Mouse (Mus musculus) naive thymus-derived CD4-positive, alpha-beta T cell, adult 2 months (primary cell): ENCODE data around the gene Gm12695.

Source experiments
- DNase-seq: peaks from one replicate; pipeline ENCODE4 v3.0.0-alpha.2; 2011; ENCODE audit warnings: low read depth

The Gm12695 gene

DNA sequence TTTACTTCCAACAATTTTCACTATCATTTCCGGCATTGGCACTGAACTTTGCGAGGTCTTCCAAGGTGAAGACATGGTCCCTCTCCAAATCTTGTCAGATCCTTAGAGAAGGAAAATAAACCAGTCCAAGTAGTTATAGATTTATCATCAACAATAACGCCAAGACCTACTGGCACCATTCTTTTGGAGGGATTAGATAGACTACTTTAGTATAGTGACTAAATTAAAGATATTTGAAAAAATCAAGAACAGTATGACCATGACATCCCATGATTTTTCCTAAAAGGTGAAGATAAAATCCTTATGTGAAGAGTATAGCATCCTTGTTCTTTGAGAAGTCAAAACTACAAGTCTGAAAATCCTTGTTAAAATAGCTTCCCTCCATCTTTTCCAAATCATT, at the start of gene Gm12695:
Gene Gm12695 (minus strand): TSS at position 101 of the 400 bp plus-strand sequence.
- no peak for DNase-seq

DNA sequence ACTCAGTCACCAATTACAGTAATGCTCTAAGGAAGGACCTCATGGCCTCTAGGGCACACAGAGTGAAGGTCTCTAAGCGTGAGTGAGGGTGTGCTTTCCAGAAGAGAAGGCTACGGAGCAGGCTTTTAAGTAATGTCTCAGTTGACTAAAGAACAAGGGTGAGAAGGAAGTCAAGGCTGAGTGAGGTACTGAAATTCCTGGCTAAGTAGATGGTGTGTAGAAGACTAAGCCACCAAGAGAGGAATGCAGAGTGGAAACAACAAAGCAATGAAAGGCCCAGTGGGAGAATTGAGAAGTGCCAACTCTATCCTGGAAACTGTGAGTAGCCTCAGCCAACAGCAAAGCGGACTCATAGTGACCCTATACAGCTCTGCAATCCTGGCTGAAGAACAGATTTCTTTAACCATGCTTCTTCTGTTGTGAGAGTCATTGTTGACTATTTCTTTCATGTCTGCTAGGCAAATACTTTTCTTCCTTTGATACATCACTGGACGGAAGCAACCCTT, 40.6 kb upstream of the Gm12695 start:
- no peak for DNase-seq

DNA sequence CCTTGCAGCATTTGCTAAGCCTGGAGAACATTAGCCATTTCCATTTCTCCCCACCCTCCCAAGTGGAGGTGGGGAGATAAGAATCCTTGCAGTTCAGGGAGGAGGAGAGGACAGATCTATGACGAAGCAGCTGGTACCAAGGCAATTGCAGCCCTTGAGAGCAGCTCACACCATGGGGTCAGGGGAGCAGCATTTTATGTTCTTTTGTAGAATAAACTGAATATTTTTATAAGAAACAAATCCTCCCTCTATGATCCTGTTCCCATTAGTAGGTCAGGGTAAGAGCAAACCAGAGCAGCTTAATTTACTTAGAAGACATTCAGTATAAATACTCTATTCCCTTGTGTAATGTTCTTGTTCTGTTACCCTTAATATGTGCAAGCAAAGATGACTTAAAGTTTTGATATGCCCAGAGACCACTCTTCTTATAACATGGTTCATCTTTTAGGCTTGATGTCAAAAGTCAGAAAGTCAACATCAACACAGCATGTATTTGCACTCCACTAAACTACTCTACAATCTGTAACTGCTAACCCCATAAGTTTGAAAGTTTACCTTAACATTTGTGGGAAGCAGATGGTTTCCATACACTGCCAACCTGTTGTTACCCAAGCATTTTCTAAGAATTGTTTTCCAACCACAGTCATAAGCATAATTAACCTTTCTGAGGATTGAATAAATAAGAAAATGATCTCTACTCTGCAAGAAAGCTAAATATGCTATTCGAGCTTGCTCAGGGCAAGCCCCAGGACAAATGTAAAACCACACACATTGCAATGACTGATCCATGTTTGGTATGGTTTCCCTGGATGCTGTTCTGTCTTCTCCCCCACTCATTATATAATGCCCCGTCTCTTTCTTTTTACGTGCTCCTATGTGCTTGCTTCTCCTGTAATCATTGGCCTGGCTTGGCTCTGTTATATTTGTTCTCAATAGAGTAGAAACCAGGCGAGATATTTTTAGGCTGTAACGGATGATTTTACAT, 22.1 kb upstream of the Gm12695 start:
- DNase-seq: no peak

DNA sequence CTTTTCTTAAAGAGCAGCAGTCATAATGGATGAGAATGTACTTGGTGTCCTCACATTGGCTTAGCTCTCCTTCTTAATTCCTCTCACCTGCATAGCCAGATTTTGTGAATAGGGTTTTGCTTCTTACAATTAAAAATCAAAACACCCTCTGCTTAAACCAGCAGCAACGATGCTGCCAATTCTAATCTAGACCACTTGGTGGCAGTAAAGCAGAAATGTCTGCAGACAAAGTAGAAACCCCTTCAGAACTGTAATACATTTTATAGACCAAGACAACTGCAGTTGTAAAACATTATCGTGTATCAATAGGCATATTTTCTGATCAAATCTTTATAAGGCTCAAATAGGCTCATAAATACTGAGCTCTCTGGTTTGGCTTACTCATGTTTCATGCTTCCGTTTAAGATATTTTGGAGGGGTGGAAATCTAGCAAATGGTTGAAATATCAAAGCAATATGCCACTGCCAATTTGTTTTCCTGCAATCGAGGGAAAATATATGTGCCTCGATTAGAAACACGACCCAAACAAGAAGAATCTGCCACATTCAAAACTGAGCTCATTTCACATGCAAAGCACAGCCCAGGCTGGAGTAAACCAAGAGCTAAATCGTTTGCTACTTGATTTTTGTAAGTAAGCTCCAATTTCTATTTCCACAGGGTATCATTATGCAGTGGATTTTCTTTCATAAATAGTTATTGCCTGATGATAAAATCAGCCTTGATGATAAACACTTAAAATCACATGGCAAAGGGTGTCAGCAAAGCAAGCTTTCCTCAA, 14.6 kb upstream of the Gm12695 start:
- DNase-seq: no peak

DNA sequence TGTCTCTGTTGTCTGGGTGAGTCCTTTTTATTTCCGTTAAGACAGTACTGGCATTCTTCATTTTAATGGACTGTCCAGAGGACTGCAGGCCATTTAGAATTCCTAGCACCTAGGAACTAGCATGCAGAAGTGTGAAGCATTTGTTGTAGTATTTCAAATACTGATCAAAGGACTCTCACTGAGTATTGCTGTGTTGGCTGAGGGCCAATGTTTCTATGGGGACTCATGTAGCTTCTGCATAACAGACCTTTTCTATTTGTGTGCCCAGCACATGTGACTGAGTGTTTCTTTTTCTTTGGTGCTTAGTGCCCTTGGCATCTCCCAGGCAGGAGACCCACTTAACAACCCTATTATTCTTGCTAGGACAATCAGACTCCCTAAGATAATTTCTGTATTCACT, 12.6 kb upstream of the Gm12695 start:
- no peak for DNase-seq

DNA sequence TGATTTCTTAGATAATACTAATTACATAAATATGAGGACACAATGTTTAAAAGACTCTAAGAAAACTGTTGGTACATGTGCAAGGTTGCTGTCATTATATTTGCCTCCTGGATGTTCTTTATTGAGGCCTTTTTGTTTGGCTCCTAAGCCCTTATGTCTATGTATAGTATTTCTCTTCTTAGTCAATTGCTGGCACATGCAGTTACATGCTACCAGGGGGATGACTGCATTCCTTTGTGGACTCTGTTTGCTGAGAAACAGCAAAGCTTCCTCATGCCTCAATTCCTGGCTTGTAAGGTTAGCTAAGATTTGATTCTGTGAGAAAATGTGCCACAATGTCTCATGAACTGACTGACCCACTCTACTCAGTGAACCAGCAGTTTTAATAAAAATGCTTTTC, 6.3 kb upstream of the Gm12695 start:
- no peak for DNase-seq

DNA sequence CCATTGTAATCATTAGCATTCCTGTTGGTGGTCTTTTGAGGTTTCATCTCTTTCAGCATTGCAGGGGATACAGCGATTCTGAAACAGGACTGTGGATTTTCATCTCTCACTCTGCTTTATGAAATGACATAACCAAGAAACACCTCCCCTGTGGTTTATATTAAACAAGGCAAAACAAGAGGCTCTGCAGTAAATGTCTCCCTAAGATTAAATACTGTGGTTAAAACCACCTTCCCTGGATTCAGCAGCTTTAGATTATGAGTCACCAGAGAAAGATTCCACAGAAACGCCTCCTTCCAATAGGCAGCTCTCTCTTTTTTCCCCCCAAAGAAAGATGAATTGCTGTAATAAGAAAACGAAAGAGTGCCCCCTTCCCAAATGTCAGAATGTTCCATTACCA, 4.9 kb upstream of the Gm12695 start:
- no peak for DNase-seq

DNA sequence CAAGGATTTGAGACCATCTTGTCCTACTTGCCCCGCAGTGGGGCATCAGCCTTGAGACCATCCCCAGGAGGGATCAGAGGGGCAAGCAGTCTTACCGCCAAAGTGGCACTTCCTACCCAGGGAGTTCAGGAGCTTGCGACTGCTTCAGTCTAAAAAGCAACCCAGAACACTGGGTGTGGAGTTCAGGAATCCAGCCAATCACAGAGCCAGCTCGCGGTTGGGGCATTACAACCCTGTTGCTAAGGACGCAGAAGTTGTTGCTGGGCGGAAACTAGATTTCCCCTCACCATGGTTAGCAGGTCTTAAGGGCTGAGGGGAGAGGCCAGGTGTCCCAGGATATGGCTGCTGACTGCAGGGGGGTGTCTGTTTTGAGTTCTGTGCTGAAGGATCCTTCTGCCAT, 1.6 kb upstream of the Gm12695 start:
- DNase-seq: no peak

DNA sequence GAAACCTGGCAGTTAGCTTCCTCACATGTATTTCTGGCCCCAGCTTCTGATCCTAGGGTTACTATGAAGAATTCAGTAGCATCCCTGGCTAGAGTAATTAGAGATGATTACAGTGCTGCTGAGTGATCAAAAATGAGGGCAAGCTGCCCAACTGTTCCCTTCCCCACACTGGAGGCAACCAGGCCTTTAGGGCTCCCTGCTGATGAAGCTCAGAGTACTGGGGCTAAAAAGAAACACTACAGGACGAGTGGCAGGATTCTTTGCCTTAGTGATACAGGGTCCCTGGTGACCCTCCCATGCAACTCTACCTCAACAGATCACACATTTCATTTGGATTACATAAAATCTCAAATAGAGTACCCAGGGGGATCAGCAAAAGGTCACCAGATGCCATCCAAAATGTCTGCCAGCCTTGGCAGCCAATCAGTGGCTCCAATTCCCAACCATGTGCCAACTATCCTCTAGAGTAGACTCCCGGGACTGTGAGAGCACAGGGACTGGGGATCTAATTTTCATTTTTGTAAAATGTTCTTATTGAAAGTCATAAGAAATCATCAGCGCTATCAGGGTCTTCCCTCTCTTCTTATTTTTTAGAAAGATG, 11.9 kb downstream of the Gm12695 start:
- no peak for DNase-seq

DNA sequence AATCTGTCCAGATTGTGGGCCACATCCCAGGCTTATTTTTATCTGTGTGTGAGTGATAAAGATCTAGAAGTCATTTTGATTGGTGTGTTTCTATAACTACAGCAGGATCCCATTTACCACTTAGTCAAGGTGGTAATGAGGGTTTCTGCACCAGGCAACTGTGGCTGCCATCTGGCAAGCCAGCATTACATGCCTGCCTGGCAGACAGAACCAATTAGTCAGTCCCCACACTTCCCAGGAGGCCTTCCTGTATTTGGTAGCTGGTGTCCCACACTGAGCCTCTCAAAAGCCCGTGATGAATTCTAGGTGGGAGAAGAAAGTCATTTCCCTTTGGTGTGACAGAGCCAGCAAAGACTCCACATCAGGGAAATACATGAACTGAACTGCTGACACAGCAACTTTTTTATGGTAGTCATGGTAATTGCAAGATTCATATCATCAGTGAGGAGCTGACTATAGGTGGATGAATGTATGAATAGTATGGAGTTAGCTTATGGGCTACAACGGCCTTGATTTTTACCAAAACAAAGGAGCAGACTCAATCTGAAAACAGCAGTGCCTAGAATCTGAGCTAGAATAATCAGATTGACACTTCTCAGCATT, 18.5 kb downstream of the Gm12695 start:
- no peak for DNase-seq

DNA sequence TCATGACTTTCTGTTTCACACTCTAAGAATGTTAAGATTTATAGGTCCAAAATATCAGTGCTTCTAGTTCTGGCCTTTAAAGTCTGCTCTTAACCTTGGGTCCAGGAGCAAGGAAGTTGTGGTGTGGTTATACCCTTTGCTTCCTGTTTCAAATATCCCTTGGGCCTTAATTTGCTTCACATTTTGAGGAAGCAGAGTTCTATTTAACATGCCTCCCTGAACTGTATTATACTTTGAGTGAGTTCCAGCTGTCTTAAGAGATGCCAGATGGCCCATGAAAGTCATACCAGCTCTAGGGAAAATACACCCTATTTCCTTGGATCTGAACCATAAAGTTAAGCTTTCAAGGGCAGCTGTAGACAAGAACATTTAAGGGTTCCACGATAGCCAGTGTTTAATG, 33.0 kb downstream of the Gm12695 start:
- DNase-seq: no peak

DNA sequence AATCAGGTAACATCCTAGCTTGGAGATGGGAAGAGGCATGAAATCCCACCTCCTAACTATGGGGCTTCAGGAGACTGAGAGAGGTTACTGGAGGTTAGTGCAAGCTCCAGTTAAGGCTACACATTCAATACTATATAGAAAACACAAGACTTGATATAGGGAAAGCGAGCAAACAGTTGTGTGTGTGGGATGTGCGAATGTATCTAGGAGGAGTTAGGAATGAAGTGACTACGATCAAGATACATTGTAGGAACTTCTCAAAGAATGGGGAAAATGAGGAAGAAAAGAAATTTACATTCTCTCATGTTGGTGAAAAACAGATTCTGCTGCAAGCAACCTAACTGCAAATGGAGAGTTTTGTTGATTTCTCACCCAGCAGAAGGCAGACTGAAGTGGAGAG, 44.5 kb downstream of the Gm12695 start:
- no peak for DNase-seq

DNA sequence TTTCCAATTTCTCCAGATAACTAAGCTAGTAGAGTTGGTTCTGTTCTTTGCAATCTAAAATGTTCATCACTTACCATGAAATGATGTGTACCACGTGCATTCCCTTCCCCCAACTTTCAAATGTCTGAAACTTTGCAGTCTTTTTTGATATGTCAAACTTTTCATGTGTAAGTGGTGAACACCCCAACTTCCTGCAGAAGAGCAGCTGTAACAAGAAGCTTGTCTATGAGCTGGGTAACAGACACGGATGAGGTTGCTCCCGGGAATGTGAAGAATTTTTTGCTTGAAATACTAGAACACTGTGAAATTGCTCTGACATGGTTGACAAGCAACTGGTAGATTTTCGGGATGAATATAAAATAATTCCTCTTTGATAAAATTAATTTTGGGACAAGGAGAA, 55.7 kb downstream of the Gm12695 start:
- no peak for DNase-seq

DNA sequence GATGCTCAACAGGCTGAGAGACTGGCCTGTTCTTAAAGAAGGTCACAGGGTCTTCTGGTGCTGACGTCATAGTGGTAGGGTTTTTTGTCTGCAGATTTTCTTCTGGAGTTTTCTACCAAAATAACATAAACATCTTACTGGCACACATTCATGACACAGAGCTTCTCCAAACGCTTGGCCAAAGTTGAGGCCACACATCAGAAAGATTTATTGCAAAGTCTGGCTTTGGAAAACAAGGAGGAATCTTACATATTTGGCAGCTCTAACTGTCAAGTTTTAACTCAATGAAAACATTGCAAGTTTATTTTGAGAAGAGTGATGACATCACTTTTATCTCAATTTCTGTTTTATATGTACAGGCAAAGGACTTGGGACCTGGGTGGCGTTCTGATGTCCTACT, 56.8 kb downstream of the Gm12695 start:
- DNase-seq: no peak

DNA sequence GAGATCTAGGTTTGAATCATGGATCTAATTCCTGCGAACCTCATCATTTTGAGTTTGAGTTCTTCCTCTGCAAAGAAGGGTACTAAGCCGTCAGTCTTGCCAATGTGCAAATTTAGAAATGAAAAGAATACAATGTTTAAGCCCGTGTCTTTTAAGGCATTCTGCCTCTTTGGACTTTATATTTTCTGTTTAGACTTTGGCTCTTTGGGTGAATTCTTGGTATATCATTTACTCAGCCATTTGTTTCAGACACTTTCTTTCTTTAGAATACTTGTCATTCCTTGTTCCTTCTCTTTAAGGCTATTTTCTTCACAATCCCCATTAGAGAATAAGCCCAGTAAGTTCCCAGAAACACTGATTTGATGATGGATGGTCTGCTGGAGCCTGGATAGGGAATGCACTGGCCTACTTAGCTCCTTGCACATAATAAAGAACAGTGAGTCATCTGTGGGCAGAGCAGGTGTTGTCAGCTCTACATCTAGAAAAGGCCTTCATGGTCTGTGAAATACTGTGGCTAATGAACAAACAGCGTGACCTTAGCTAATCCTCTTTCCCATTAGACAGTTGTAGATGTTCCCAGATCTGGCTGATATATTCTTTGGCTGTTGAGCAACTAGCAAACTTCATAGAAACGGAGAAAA, 59.5 kb downstream of the Gm12695 start:
- no peak for DNase-seq

DNA sequence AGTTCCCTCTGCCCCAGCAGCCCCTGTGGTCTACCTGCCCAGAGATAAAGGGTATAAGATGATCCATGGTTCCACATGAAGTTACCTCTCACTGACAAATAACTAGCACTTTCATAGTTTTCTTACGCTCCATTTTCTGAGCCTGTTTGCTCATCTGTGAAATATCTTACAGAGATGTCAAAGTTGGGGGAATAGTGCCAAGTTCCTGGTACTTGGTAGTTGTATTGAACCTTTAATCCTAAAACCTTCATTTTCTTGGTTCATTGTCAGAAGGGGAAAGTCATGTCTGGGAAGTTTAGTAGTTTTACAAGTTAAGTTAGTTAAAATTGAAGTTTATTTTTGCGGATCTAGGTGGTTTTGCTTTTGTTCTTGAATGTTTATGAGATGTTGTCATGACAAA, 62.7 kb downstream of the Gm12695 start:
- no peak for DNase-seq

DNA sequence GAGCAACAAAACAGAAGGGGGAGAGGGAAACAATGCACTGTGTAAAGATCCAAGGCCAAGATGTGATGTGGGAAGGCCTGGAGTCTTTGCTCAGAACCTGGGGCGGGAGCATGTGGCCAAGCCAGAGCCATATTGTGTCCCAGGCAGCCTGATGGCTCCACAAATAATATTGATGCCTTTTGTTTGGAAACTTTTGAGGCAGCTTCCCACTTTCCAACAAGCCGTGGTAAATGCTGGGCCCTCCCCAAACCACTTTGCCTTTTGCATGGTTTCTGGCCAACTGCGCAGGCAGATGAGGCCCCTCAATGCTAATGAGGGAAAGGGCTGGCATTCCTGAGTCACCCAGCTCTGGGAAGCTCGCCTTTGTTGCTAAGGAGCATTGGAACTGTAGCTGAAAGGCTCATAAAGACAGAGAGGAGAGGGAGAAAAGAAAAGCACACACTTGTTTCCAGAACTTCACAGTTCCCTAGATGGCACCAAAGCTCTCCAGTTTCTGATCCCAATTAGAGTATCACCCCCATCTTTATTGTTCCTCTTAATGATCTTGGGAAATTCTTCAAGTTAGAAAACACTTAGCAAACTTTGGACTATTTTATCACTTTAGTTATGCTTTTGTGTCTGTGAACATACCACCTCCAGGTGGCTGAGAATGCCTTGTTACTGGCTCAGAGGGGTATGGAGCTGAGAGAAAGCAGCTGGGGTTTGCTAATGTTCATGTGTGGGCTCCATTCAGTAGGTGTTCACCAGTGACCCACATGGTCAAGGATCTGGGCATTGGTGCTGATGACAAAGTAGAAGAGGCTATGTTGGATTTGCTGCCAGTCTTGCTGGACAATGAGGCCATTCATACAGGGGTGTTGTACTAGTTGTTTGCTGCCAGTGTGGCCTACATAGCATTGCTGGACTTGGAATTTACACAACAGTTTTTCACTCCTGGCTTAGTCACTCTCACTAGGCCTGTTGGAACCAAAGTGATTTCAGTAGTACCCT, 65.7 kb downstream of the Gm12695 start:
- DNase-seq: no peak

DNA sequence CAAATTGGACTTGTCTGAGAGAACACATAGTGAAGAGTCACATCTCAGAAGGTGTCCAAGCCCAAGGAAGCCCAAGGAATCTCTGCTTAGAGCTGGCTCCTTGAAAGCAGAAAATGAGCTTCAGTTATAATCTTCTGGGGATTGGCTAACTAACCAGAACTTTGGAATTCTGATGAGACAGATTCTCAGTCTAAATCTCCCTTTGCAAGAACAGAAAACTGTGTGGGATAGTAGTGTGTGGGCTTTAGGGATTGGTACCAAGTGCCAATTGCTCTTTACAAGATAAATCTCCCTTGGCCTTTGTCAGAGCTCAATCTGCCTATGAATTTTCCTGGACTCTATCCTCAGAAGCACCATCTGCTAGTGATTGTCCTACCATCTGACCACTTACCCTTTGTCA, 66.5 kb downstream of the Gm12695 start:
- DNase-seq: no peak

DNA sequence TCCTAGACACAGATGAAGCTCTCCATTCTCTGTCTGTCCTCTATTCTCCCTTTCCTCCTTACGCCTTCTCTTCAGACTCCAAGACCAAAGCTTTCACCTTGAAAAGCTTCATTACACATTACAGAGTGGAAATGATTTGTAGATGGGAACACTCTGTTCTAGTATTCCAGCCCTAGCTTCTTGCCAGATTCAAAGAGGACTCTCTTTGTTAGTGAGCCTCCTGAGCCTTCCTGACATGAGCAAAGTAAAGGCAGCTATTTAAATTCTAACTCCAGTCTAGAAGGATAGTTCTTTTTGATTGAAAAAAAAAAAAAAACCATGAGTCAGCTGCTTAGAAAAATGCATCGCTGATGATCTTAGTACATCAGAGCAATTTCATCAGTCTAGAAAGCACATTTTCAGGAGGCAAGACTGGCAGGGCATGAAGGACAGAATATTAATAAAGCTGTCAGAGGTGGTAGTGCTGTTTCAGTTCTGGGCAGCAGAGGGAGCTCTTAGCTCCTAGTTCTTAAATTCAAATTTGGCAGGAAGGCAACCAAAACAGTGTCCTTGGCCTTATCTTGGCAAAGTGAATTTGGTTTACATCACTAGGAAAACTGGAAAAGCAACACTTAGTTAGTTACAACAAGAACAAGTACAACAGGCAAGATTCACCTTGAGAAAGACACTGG, 79.6 kb downstream of the Gm12695 start:
- DNase-seq: no peak

DNA sequence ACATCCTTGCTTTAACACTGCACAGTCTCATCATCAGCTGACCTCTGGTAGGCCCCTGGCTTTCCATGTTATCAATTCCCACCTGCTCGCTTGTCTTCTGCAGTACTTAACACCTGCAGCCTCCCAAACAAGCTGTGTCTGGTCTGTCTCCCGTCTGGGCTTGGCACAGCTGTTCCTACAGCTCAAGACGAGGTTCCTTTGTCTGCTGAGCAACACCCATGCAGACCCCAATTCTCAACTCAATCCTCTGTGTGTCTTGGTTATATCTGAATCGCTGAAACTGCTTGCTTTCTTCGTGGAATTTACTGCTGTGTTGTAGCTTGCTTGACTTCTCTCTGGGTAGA, 86.8 kb downstream of the Gm12695 start:
- DNase-seq: no peak
